Mouse (Mus musculus): ENCODE measurements at regions not wholly inside any gene's neighbourhood (a gene's known extent, or its start where the extent isn't known, plus 50 kb on each side); places are given as distances from the start of the nearest gene placed in this dataset.

GRCm38 (mm10) chr15:62181454-62181910 lies 1258.7 kb upstream of the A1bg start:
- DNase-seq (ENCODE audit: low read depth): no peak

GRCm38 (mm10) chr15:62180718-62181117 lies 1257.9 kb upstream of the A1bg start:
- no peak for DNase-seq (ENCODE audit: low read depth)

GRCm38 (mm10) chr15:62179801-62180200 lies 1257.0 kb upstream of the A1bg start:
- DNase-seq (ENCODE audit: low read depth): no peak

GRCm38 (mm10) chr15:62178568-62178967 lies 1255.8 kb upstream of the A1bg start:
- no peak for DNase-seq (ENCODE audit: low read depth)

GRCm38 (mm10) chr15:62177768-62178410 lies 1255.1 kb upstream of the A1bg start:
- no peak for DNase-seq (ENCODE audit: low read depth)

GRCm38 (mm10) chr15:62176076-62176475 lies 1253.3 kb upstream of the A1bg start:
- DNase-seq (ENCODE audit: low read depth): no peak

- no peak for DNase-seq (ENCODE audit: low read depth)
Measured at GRCm38 (mm10) chr15:62173633-62174543, 1251.1 kb upstream of the A1bg start.

- no peak for DNase-seq (ENCODE audit: low read depth)
Measured at GRCm38 (mm10) chr15:62171632-62172031, 1248.8 kb upstream of the A1bg start.

GRCm38 (mm10) chr15:62171167-62171566 lies 1248.4 kb upstream of the A1bg start:
- DNase-seq (ENCODE audit: low read depth): no peak

- DNase-seq (ENCODE audit: low read depth): no peak
Measured at GRCm38 (mm10) chr15:62170337-62170736, 1247.5 kb upstream of the A1bg start.

GRCm38 (mm10) chr15:62169591-62170019 lies 1246.8 kb upstream of the A1bg start:
- no peak for DNase-seq (ENCODE audit: low read depth)

GRCm38 (mm10) chr15:62168958-62169590 lies 1246.3 kb upstream of the A1bg start:
- DNase-seq (ENCODE audit: low read depth): no peak

GRCm38 (mm10) chr15:62168522-62168921 lies 1245.7 kb upstream of the A1bg start:
- DNase-seq (ENCODE audit: low read depth): no peak

- DNase-seq (ENCODE audit: low read depth): no peak
Measured at GRCm38 (mm10) chr15:62166786-62167185, 1244.0 kb upstream of the A1bg start.

- no peak for DNase-seq (ENCODE audit: low read depth)
Measured at GRCm38 (mm10) chr15:62165826-62166500, 1243.2 kb upstream of the A1bg start.

GRCm38 (mm10) chr15:62164766-62165410 lies 1242.1 kb upstream of the A1bg start:
- DNase-seq (ENCODE audit: low read depth): no peak

GRCm38 (mm10) chr15:62163203-62163602 lies 1240.4 kb upstream of the A1bg start:
- DNase-seq (ENCODE audit: low read depth): no peak

- DNase-seq (ENCODE audit: low read depth): no peak
Measured at GRCm38 (mm10) chr15:62162648-62163194, 1239.9 kb upstream of the A1bg start.

- DNase-seq (ENCODE audit: low read depth): no peak
Measured at GRCm38 (mm10) chr15:62161975-62162647, 1239.3 kb upstream of the A1bg start.

GRCm38 (mm10) chr15:62161061-62161460 lies 1238.2 kb upstream of the A1bg start:
- no peak for DNase-seq (ENCODE audit: low read depth)

Measured in c-Kit-positive CD71-negative TER-119-negative erythroid progenitor cells, embryonic 14.5 days (primary cell).